Mouse (Mus musculus) ES-E14 (cell line): ENCODE data around the gene Dlgap5. TPM values are rescaled to one million over a fixed set of nuclear protein-coding genes. Genes with fewer than 3 reads are reported as not detected.

Experiments used
- DNase-seq: peaks from one replicate; pipeline ENCODE4 v3.0.0-alpha.2; 2013; ENCODE audit warnings: low read depth, low spot score
- H3K27ac ChIP-seq: 2 replicates; pipeline ENCODE4 v1.5.1; 2012; ENCODE audit warnings: low read depth, mild to moderate bottlenecking, low read length, moderate library complexity, mixed read lengths; ENCODE audit not compliant: poor library complexity, insufficient read depth, severe bottlenecking
- H3K36me3 ChIP-seq: 2 replicates; pipeline ENCODE4 v1.6.1; 2012; ENCODE audit warnings: mild to moderate bottlenecking, low read length, moderate library complexity, mixed read lengths; ENCODE audit not compliant: control insufficient read depth, poor library complexity, insufficient read depth, severe bottlenecking
- H3K4me1 ChIP-seq, 2 experiments: fragments of 150-350 bp in 1 of 2; sonication (generic) in 1 of 2; 2 replicates each; pipeline ENCODE4 v1.6.1; 2012; ENCODE audit warnings: low read length in 2 of 2, mild to moderate bottlenecking in 1 of 2, mixed read lengths in 1 of 2; ENCODE audit not compliant: control insufficient read depth in 2 of 2, insufficient read depth in 2 of 2, poor library complexity in 1 of 2
- H3K4me3 ChIP-seq, 2 experiments: fragments of 150-350 bp in 1 of 2; sonication (generic) in 1 of 2; 2 replicates each; pipeline ENCODE4 v1.5.1; 2012; ENCODE audit warnings: low read length in 2 of 2, low read depth in 1 of 2, mild to moderate bottlenecking in 1 of 2, mixed read lengths in 1 of 2; ENCODE audit not compliant: insufficient read depth in 1 of 2, poor library complexity in 1 of 2, severe bottlenecking in 1 of 2
- H3K9ac ChIP-seq: 2 replicates; pipeline ENCODE4 v1.6.1; 2012; ENCODE audit warnings: low read depth, mild to moderate bottlenecking, low read length, mixed read lengths; ENCODE audit not compliant: poor library complexity, insufficient read depth, severe bottlenecking
- H3K9me3 ChIP-seq: fragments of 150-350 bp; sonication (generic); 2 replicates; pipeline ENCODE4 v1.6.1; 2012; ENCODE audit warnings: low read depth, mild to moderate bottlenecking, low read length; ENCODE audit not compliant: control insufficient read depth, insufficient read depth
- CHD2 ChIP-seq: IDR thresholded peaks from 2 replicates; pipeline ENCODE4 v1.6.1; 2014; ENCODE audit warnings: mild to moderate bottlenecking, low read depth, low read length, inconsistent platforms
- HCFC1 ChIP-seq: IDR thresholded peaks from 2 replicates; pipeline ENCODE4 v1.6.1; 2012; ENCODE audit warnings: low read length, inconsistent platforms, borderline replicate concordance; ENCODE audit not compliant: insufficient read depth
- MAFK ChIP-seq: IDR thresholded peaks from 2 replicates; pipeline ENCODE4 v1.6.1; 2014; ENCODE audit warnings: mild to moderate bottlenecking, low read depth, low read length, inconsistent platforms; ENCODE audit not compliant: insufficient read depth
- ZC3H11A ChIP-seq: IDR thresholded peaks from 2 replicates; pipeline ENCODE4 v1.6.1; 2012; ENCODE audit warnings: low read depth, mild to moderate bottlenecking, inconsistent platforms, low read length, borderline replicate concordance
- ZNF384 ChIP-seq: IDR thresholded peaks from 2 replicates; pipeline ENCODE4 v1.6.1; 2012; ENCODE audit warnings: low read depth, low read length, inconsistent platforms
- in situ Hi-C, 2 experiments: fragments of 600-800 bp; cut with MboI; formaldehyde crosslinking; loops; one replicate each; pipeline ENCODE4 v1.15.1; 2025; ENCODE audit warnings: low sequenced_read_pairs in 2 of 2, inconsistent platforms in 1 of 2; ENCODE audit not compliant: unreplicated experiment in 2 of 2
- total RNA-seq: library from RNA; depleted of rRNA; stranded (reverse); fragments of 300-350 nt; gene quantifications from 2 replicates; pipeline ENCODE4 v1.2.3, GENCODE M21; 2012

Gene Dlgap5
- total RNA-seq, 1 experiment, result 46.8 TPM

DNA sequence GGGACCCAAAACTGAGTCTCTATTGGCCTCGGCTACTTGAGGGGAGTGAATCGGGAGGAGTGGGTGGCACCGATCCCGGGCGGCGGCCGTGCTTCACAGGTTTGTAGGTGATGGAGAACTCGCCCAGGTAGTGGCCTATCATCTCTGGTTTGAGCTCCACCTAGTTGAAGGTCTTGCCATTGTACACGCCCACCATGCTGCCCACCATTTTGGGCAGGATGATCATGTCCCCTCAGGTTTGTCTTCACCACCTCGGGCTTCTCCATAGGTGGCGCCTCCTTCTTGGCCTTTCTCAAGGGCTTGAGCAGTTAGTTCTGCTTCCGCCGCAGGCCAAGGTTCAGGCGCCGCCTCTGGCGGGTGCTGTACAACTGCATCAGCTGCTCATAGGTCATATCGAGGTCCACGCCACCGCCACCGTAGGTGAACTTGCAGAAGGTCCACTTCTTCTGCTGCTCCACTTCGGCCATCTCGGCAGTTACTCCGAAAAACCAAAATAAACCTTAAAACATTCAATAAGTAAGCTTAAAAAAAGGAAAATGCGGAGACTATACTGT, 1.6 kb upstream of the Dlgap5 start:
- no peaks in the 10 kb centered on the region for H3K9me3 ChIP-seq
- DNase-seq, result no peak
- peak overlapping the region; percentile 33; the same call in 1 of the 2 replicates for H3K9ac ChIP-seq
- TF ChIP-seq MAFK (no peak), CHD2 (no peak), HCFC1 (no peak), ZNF384 (no peak), ZC3H11A (no peak; the same call in 1 of the 2 replicates)
- in situ Hi-C loops, result no loop called here
- H3K27ac ChIP-seq, result no peak overlapping the region
- peaks cover 3 to 13% of the 10 kb centered on the region in 2 experiments; a peak in 3 of 4 replicates for H3K4me1 ChIP-seq
- peaks cover 12% of the 10 kb centered on the region for H3K36me3 ChIP-seq
- peak overlapping the region; percentile 18 to 46; a peak in 3 of 4 replicates for H3K4me3 ChIP-seq

DNA sequence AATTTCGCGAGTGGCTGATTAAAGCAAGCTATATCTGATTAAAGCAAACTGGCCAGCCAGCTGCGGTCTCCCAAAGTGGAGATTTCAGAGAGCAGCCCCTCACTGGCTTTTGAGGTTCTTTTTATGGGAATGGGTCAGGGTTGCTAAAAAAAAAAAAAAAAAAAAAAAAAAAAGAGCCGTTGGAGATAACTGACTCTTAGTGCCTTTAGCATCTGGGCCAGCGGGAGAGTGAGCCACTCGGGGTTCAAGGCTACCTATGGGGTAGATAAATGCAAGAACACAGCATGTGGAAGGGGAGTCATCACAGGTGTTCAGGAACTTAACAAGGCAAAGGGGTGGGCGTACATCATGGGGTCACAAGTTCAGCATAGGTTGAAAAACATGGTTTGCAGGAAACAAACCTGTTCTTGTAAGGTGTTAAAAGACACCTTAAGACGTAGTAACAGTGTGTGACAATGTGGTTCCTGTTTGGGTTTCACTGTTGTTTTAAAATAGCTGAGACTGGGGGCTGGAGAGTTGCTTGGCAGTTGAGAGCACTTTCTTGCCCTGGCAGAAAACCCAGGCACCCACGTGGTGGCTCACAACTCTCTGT, 923 bp upstream of the Dlgap5 start:
- H3K9ac ChIP-seq, result peak overlapping the region; percentile 47; the same call in 1 of the 2 replicates
- peaks cover 14% of the 10 kb centered on the region for H3K36me3 ChIP-seq
- peaks cover 3 to 13% of the 10 kb centered on the region in 2 experiments; a peak in 3 of 4 replicates for H3K4me1 ChIP-seq
- TF ChIP-seq ZC3H11A (no peak), CHD2 (no peak), ZNF384 (no peak; the same call in 1 of the 2 replicates), HCFC1 (no peak), MAFK (no peak)
- H3K4me3 ChIP-seq, result peak overlapping the region; percentile 6 to 46; a peak in 2 of 4 replicates
- H3K9me3 ChIP-seq, result no peaks in the 10 kb centered on the region
- H3K27ac ChIP-seq, result no peak overlapping the region; the same call in 1 of the 2 replicates
- DNase-seq, result no peak
- in situ Hi-C loops, result no loop called here

DNA sequence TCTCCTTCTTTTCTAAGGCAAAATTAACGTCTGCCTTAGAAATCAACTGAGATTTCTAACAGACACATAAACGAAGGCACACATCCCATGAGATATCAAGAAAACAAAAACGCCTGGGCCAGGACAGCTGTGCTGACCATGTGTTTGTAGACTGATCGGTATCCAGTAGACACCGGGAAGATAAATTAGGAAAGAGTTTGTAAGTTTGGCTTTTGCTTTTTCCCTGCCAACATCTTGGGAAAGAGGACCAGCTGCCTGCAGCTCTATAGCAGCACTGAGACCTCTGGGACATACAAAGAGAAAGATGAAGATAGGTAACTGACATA, 422 bp upstream of the Dlgap5 start:
- Histone ChIP-seq H3K9me3 (no peaks in the 10 kb centered on the region), H3K27ac (no peak overlapping the region; the same call in 1 of the 2 replicates), H3K4me3 (peak overlapping the region; percentile 84 to 98; a peak in 3 of 4 replicates), H3K36me3 (peaks cover 18% of the 10 kb centered on the region), H3K9ac (peak overlapping the region; percentile 47; the same call in 1 of the 2 replicates), H3K4me1 (peaks cover 3 to 13% of the 10 kb centered on the region in 2 experiments; a peak in 3 of 4 replicates)
- in situ Hi-C loops, result no loop called here
- no peak for TF ChIP-seq CHD2
- TF ChIP-seq MAFK, result no peak
- TF ChIP-seq HCFC1, result no peak
- TF ChIP-seq ZC3H11A, result no peak
- TF ChIP-seq ZNF384, result no peak
- DNase-seq, result no peak

DNA sequence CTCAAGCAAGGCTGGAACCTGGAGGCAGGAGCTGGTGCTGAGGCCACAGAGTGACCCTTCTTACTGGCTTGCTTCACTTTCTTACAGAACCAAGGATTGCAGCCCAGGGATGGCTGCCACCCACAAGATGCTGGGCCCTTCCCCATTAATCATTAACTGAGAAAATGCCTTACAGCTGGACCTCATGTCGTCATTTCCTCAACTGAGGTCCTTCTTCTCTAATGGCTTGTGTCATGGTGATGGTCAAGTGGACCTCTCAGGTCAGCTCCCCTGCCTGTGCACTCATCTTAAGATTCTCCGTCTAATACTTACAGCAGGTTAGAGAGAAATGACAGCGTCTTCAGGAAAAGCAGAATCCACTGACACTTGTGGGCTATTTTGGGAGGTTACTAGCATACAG, 861 bp downstream of the Dlgap5 start:
- peak overlapping the region; percentile 84 to 98 for H3K4me3 ChIP-seq
- H3K9ac ChIP-seq, result peak overlapping the region; percentile 98
- TF ChIP-seq ZC3H11A (no peak), MAFK (no peak), CHD2 (no peak), HCFC1 (no peak), ZNF384 (no peak)
- no peak overlapping the region for H3K27ac ChIP-seq
- peaks cover 20% of the 10 kb centered on the region for H3K36me3 ChIP-seq
- H3K4me1 ChIP-seq, result peaks cover 3 to 10% of the 10 kb centered on the region in 2 experiments; a peak in 3 of 4 replicates
- no peak for DNase-seq
- H3K9me3 ChIP-seq, result no peaks in the 10 kb centered on the region
- in situ Hi-C loops, result no loop called here
